Mouse (Mus musculus) CH12.LX (cell line): ENCODE measurements around the gene Tent4b. TPM values are rescaled to one million over a fixed set of nuclear protein-coding genes. Genes with fewer than 3 reads are reported as not detected.

Experiments
- DNase-seq: peaks from one replicate; pipeline ENCODE4 v3.0.0-alpha.2; 2013; ENCODE audit errors: extremely low read depth
- H3K27ac ChIP-seq: 2 replicates; pipeline ENCODE4 v1.5.1; 2012; ENCODE audit warnings: low read depth, mild to moderate bottlenecking, control low read depth, moderate library complexity; ENCODE audit not compliant: insufficient read depth
- H3K27me3 ChIP-seq: replicated peaks from 2 replicates; pipeline ENCODE3; 2012; ENCODE audit warnings: inconsistent platforms
- H3K36me3 ChIP-seq, 2 experiments: replicated peaks in 1 of 2; 2 replicates each; pipeline versions ENCODE3 to v1.6.1; 2012; ENCODE audit warnings: inconsistent platforms in 1 of 2, low read length in 1 of 2, mild to moderate bottlenecking in 1 of 2, mixed read lengths in 1 of 2, moderate library complexity in 1 of 2; ENCODE audit not compliant: control insufficient read depth in 1 of 2, insufficient read depth in 1 of 2
- H3K4me1 ChIP-seq, 2 experiments: 2 replicates each; pipeline ENCODE4 v1.6.1; 2012; ENCODE audit warnings: inconsistent platforms in 1 of 2, moderate library complexity in 1 of 2; ENCODE audit not compliant: insufficient read depth in 2 of 2, control insufficient read depth in 1 of 2
- H3K4me2 ChIP-seq: 2 replicates; pipeline ENCODE4 v1.6.1; 2012; ENCODE audit warnings: low read depth, mild to moderate bottlenecking, control low read depth; ENCODE audit not compliant: poor library complexity, insufficient read depth, severe bottlenecking
- H3K4me3 ChIP-seq, 3 experiments: fragments of 150-350 bp in 1 of 3; sonication (generic) in 1 of 3; replicated peaks in 1 of 3; 2 replicates each; pipeline versions ENCODE3 to v1.5.1; 2011 to 2012; ENCODE audit warnings: low read depth in 2 of 3, low read length in 2 of 3, mild to moderate bottlenecking in 2 of 3, moderate library complexity in 2 of 3, control low read depth in 1 of 3, improper control_type of control experiment in 1 of 3, inconsistent platforms in 1 of 3, mixed read lengths in 1 of 3; ENCODE audit not compliant: poor library complexity in 1 of 3
- H3K79me2 ChIP-seq: replicated peaks from 2 replicates; pipeline ENCODE4 v1.6.1; 2012; ENCODE audit warnings: mild to moderate bottlenecking, moderate library complexity; ENCODE audit not compliant: control insufficient read depth, poor library complexity, insufficient read depth, severe bottlenecking; ENCODE audit errors: extremely low read depth
- H3K9ac ChIP-seq: 2 replicates; pipeline ENCODE4 v1.6.1; 2012; ENCODE audit warnings: low read depth, mild to moderate bottlenecking, control low read depth, moderate library complexity; ENCODE audit not compliant: insufficient read depth
- H3K9me3 ChIP-seq: replicated peaks from 2 replicates; pipeline ENCODE3; 2012; ENCODE audit warnings: low read length, inconsistent platforms, mixed read lengths
- CHD2 ChIP-seq: IDR thresholded peaks from 2 replicates; pipeline ENCODE4 v1.6.1; 2011; ENCODE audit warnings: low read length, improper control_type of control experiment
- E2F4 ChIP-seq: IDR thresholded peaks from 2 replicates; pipeline ENCODE4 v1.6.1; 2011; ENCODE audit warnings: low read depth, low read length, improper control_type of control experiment; ENCODE audit not compliant: insufficient replicate concordance
- ELF1 ChIP-seq: IDR thresholded peaks from 2 replicates; pipeline ENCODE4 v1.6.1; 2014; ENCODE audit warnings: low read depth, mild to moderate bottlenecking, inconsistent platforms, low read length, improper control_type of control experiment
- EP300 ChIP-seq: IDR thresholded peaks from 2 replicates; pipeline ENCODE4 v1.6.1; 2011; ENCODE audit warnings: low read length, improper control_type of control experiment
- ETS1 ChIP-seq: conservative IDR thresholded peaks from 2 replicates; pipeline ENCODE4 v1.6.1; 2012; ENCODE audit warnings: low read depth, mild to moderate bottlenecking, inconsistent platforms, low read length, improper control_type of control experiment, moderate library complexity
- GABPA ChIP-seq: IDR thresholded peaks from 2 replicates; pipeline ENCODE4 v1.6.1; 2012; ENCODE audit warnings: low read depth, low read length, improper control_type of control experiment, inconsistent platforms; ENCODE audit not compliant: insufficient replicate concordance
- HCFC1 ChIP-seq: IDR thresholded peaks from 2 replicates; pipeline ENCODE4 v1.6.1; 2012; ENCODE audit warnings: low read depth, mild to moderate bottlenecking, inconsistent platforms, low read length, improper control_type of control experiment
- IRF4 ChIP-seq: IDR thresholded peaks from 2 replicates; pipeline ENCODE4 v1.6.1; 2014; ENCODE audit warnings: low read depth, mild to moderate bottlenecking, inconsistent platforms, low read length, improper control_type of control experiment
- JUN ChIP-seq: IDR thresholded peaks from 2 replicates; pipeline ENCODE4 v1.6.1; 2011; ENCODE audit warnings: low read depth, mild to moderate bottlenecking, low read length, improper control_type of control experiment, moderate library complexity; ENCODE audit not compliant: insufficient read depth
- MAFK ChIP-seq: IDR thresholded peaks from 2 replicates; pipeline ENCODE4 v1.6.1; 2011; ENCODE audit warnings: low read length, improper control_type of control experiment; ENCODE audit not compliant: insufficient replicate concordance
- MEF2A ChIP-seq: IDR thresholded peaks from 2 replicates; pipeline ENCODE4 v1.6.1; 2014; ENCODE audit warnings: low read depth, mild to moderate bottlenecking, inconsistent platforms, low read length, improper control_type of control experiment, borderline replicate concordance
- MYC ChIP-seq: IDR thresholded peaks from 2 replicates; pipeline ENCODE4 v1.6.1; 2011; ENCODE audit warnings: low read depth, mild to moderate bottlenecking, improper control_type of control experiment, low read length
- NELFE ChIP-seq: IDR thresholded peaks from 2 replicates; pipeline ENCODE4 v1.6.1; 2011; ENCODE audit warnings: low read depth, low read length, improper control_type of control experiment
- RAD21 ChIP-seq: IDR thresholded peaks from 2 replicates; pipeline ENCODE4 v1.6.1; 2011; ENCODE audit warnings: low read depth, mild to moderate bottlenecking, low read length, improper control_type of control experiment, moderate library complexity
- SIN3A ChIP-seq: IDR thresholded peaks from 2 replicates; pipeline ENCODE4 v1.6.1; 2012; ENCODE audit warnings: low read length, improper control_type of control experiment, inconsistent platforms
- USF2 ChIP-seq: conservative IDR thresholded peaks from 2 replicates; pipeline ENCODE4 v1.6.1; 2011; ENCODE audit warnings: low read depth, low read length, improper control_type of control experiment
- dilution Hi-C: fragments of 300-500 bp; cut with MboI; formaldehyde crosslinking; loops from 2 replicates; pipeline ENCODE4 v1.14.3; 2020; ENCODE audit warnings: low sequenced_read_pairs; ENCODE audit not compliant: extremely low pct_unique_long_range_greater_than_20kb, extremely low pct_ligation_motif_present
- in situ Hi-C: fragments of 300-500 bp; cut with MboI; formaldehyde crosslinking; loops from 3 replicates; pipeline ENCODE4 v1.14.3; 2019; ENCODE audit warnings: low sequenced_read_pairs, low pct_ligation_motif_present, low pct_unique_long_range_greater_than_20kb, mixed read lengths
- polyA plus RNA-seq: library from polyadenylated mRNA; unstranded; fragments of >175 nt; gene quantifications from 2 replicates; pipeline ENCODE4 v1.2.1, GENCODE M21; 2012; ENCODE audit warnings: low read depth; ENCODE audit not compliant: insufficient read length
- total RNA-seq, 2 experiments: library from RNA; depleted of rRNA; stranded (reverse); fragments of 300-350 nt in 1 of 2; fragments of >200 nt in 1 of 2; gene quantifications; 2 replicates each; pipeline ENCODE4 v1.2.3; 2012 to 2014

Gene Tent4b
- total and polyA plus RNA-seq, 3 experiments = 20.1 to 37.8 (median 27.9) TPM

DNA sequence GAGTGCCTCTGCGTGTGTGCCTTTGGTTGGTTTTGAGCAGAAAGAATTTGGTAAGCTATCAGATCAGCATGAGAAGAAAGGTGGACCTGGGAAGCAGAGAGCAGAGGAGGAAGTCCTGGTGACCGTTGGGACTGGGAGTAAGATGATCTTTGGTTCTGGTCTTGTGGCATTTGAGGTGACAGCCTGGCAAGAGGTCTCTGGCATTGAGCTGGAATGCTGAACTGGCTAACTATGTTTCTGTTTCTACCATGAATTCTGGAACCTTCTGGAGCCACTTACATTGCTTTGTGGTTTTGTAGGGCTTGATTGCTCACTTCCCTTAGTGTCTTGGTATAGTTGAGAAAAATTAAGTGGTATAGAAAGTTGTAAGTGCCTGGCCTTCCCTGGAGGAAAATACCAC lies 38.6 kb downstream of the Tent4b start:
- H3K4me1 ChIP-seq = peaks cover 14 to 36% of the 10 kb centered on the region in 2 experiments
- in situ Hi-C loops (loop anchor here (5.0 kb wide), 1 partner anchor 35 kb away; no protein-coding TSS in a partner anchor), dilution Hi-C loops (no loop called here)
- no peak overlapping the region for H3K4me2 ChIP-seq
- H3K27ac ChIP-seq = no peak overlapping the region
- no peaks in the 10 kb centered on the region for H3K9me3 ChIP-seq
- peaks cover 14% of the 10 kb centered on the region for H3K79me2 ChIP-seq
- DNase-seq = no peak
- H3K9ac ChIP-seq = no peak overlapping the region
- no peak overlapping the region for H3K4me3 ChIP-seq
- no peaks in the 10 kb centered on the region for H3K27me3 ChIP-seq
- peaks cover 0 to 31% of the 10 kb centered on the region in 2 experiments for H3K36me3 ChIP-seq
- TF ChIP-seq JUN (no peak), HCFC1 (no peak), SIN3A (no peak), RAD21 (no peak), MAFK (no peak), E2F4 (no peak)

DNA sequence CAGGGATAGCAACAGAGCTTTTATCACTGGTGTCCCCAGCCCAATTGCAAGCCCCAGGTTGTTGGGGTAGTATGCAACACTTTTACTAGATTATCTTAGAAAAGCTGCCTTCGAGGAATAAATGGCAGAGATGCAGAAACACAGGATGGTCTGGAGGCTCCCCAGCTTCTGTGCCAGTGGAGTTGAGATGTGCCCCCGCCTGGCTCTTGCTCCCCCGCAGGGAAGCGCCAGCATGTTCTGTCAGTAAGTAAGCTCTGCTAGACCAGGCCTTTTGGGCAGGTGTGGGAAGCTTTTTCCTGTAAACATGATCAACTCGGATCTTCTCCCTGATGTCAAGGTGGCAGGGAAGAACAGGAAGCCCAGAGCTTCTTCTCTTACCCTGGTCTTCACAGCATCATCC lies 40.3 kb downstream of the Tent4b start:
- in situ Hi-C loops (loop anchor here (5.0 kb wide), 1 partner anchor 37 kb away; no protein-coding TSS in a partner anchor), dilution Hi-C loops (no loop called here)
- Histone ChIP-seq H3K27ac (no peak overlapping the region), H3K9ac (no peak overlapping the region), H3K79me2 (peaks cover 10% of the 10 kb centered on the region), H3K4me2 (no peak overlapping the region), H3K4me1 (peaks cover 10 to 28% of the 10 kb centered on the region in 2 experiments), H3K36me3 (peaks cover 3 to 37% of the 10 kb centered on the region in 2 experiments), H3K27me3 (no peaks in the 10 kb centered on the region), H3K9me3 (no peaks in the 10 kb centered on the region), H3K4me3 (no peak overlapping the region)
- no peak for DNase-seq
- no peak for TF ChIP-seq JUN
- TF ChIP-seq MYC = no peak
- TF ChIP-seq USF2 = no peak
- no peak for TF ChIP-seq SIN3A
- TF ChIP-seq NELFE = no peak
- TF ChIP-seq ELF1 = no peak
- no peak for TF ChIP-seq GABPA

DNA sequence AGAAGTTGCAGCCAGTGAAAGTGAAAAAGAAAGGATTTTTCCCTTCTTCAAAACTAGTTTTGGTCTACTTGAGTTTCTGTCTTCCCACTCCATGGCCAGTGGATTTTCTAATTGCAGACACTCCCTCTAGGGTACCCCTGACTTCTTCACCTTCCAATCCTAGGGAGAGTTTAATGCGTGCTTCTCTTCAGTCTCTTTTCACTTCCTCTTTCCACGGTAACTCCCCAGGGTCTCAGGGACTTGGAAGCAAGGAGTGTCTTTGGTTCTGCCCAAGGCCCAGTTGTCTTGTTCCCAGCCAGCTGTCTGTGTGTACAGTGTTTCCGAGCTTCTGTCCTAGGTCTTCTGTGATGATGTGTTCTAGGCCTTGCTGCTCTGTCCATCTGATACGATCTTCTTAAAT lies 42.9 kb downstream of the Tent4b start:
- Histone ChIP-seq H3K27ac (no peak overlapping the region), H3K36me3 (peaks cover 11 to 49% of the 10 kb centered on the region in 2 experiments), H3K4me1 (peaks cover 10 to 28% of the 10 kb centered on the region in 2 experiments), H3K4me2 (peak overlapping the region; percentile 36; the same call in 1 of the 2 replicates), H3K27me3 (no peaks in the 10 kb centered on the region), H3K9ac (no peak overlapping the region), H3K79me2 (peaks cover 6% of the 10 kb centered on the region; the same call in 1 of the 2 replicates), H3K4me3 (no peak overlapping the region), H3K9me3 (no peaks in the 10 kb centered on the region)
- dilution Hi-C loops (no loop called here), in situ Hi-C loops (no loop called here)
- DNase-seq = peak; percentile 82
- peak; percentile 89 for TF ChIP-seq EP300
- TF ChIP-seq ETS1 = no peak; the same call in 1 of the 2 replicates
- TF ChIP-seq MEF2A = 0 out of 2 replicates have a peak, but pooled peaks have one; percentile 34
- no peak for TF ChIP-seq HCFC1
- TF ChIP-seq MYC = 0 out of 2 replicates have a peak, but pooled peaks have one; percentile 26
- TF ChIP-seq IRF4 = peak; percentile 88
- peak; percentile 12; the same call in 1 of the 2 replicates for TF ChIP-seq CHD2
